Mouse (Mus musculus): Measurements from ENCODE around the gene Lats2. TPM values are rescaled to one million over a fixed set of nuclear protein-coding genes. Genes with fewer than 3 reads are reported as not detected.
A peak's percentile ranks its signal among the peaks of the same experiment; 100 is the strongest.
"Not testable (repeated sequence)": the region's sequence is repeated elsewhere in the genome, so short reads cannot be mapped to it uniquely, and the experiment has no call there.

Gene Lats2
- polyA plus RNA-seq, 1 experiment, result 50.8 TPM

DNA sequence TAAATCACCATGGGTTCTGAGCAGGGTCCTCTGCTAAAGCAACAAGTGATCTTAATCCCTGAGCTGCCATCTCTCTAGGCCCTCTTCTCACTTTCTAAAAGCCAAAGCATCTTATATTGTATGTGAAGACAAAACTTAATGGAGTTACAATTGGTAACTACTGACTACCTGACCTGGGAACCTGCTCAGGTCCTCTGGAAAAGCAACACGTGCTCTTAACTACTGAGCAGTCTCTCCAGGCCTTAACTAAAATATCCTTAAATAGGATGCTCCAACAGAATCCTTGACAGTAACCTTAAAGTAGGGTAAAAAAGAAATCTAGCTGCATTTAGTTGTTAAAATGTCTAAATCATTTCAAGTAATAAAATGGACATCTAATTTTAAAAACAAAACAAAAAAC, 94.6 kb downstream of the Lats2 start:
- Histone ChIP-seq H3K4me1 (ENCODE audit: control insufficient read depth, insufficient read depth, low read length) (no peaks in the 10 kb centered on the region), H3K4me3 (ENCODE audit: insufficient read depth, low read length) (peak overlapping the region; percentile 77), H3K27ac (ENCODE audit: insufficient read depth, low read length) (no peak overlapping the region)
- TF ChIP-seq CTCF (IDR thresholded peaks at IDR 0.05; ENCODE audit: borderline replicate concordance, insufficient read depth, low read length) (no peak), POLR2A (IDR thresholded peaks at IDR 0.05; ENCODE audit: low read depth, low read length) (no peak)

DNA sequence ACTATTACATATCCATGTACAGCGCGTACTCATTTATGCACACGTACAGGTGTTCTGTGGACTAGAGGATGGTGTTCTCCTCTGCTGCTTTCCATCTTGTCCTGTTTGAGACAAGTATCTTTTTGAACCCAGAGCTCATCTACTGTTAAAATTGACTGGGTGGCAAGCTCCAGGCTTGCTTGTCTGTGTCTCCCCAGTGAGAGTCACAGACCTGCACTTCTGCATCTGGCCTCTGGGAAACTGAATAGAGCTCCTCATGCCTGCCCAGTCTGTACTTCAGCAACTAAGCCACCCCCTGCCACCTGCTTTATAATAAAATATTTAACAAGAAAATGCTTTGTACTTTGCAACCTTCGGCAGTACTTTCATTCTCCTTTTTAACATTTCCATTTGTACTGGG, 99.9 kb downstream of the Lats2 start:
- H3K4me3 ChIP-seq (ENCODE audit: insufficient read depth, low read length), result no peak overlapping the region
- TF ChIP-seq POLR2A (IDR thresholded peaks at IDR 0.05; ENCODE audit: low read depth, low read length), result no peak
- TF ChIP-seq CTCF (IDR thresholded peaks at IDR 0.05; ENCODE audit: borderline replicate concordance, insufficient read depth, low read length), result no peak
- no peaks in the 10 kb centered on the region for H3K4me1 ChIP-seq (ENCODE audit: control insufficient read depth, insufficient read depth, low read length)
- H3K27ac ChIP-seq (ENCODE audit: insufficient read depth, low read length), result no peak overlapping the region

DNA sequence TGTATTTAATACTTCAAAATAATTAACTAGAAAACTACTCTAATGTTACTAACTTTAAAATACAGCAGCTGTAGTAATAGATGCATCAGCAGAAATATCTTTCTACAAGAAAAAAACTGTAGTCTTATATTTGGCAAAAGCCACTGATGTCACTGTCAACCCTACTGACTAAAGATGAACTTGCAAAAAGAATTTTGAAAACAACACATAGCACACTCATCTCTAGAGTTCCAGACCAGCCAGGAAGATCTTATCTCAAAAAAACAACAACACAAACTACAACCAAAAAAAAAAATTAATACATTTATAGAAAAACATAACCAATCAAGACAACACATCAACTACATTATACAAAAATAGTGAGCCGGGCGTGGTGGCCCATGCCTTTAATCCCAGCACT, 100.7 kb downstream of the Lats2 start:
- no peak for TF ChIP-seq POLR2A (IDR thresholded peaks at IDR 0.05; ENCODE audit: low read depth, low read length)
- TF ChIP-seq CTCF (IDR thresholded peaks at IDR 0.05; ENCODE audit: borderline replicate concordance, insufficient read depth, low read length), result no peak
- Histone ChIP-seq H3K4me3 (ENCODE audit: insufficient read depth, low read length) (no peak overlapping the region), H3K4me1 (ENCODE audit: control insufficient read depth, insufficient read depth, low read length) (no peaks in the 10 kb centered on the region), H3K27ac (ENCODE audit: insufficient read depth, low read length) (no peak overlapping the region)

GRCm38 (mm10) chr14:57656519-57656918, 101.7 kb downstream of the Lats2 start:
- not testable (repeated sequence) for H3K4me1 ChIP-seq (ENCODE audit: control insufficient read depth, insufficient read depth, low read length); H3K4me3 ChIP-seq (ENCODE audit: insufficient read depth, low read length); H3K27ac ChIP-seq (ENCODE audit: insufficient read depth, low read length)

DNA sequence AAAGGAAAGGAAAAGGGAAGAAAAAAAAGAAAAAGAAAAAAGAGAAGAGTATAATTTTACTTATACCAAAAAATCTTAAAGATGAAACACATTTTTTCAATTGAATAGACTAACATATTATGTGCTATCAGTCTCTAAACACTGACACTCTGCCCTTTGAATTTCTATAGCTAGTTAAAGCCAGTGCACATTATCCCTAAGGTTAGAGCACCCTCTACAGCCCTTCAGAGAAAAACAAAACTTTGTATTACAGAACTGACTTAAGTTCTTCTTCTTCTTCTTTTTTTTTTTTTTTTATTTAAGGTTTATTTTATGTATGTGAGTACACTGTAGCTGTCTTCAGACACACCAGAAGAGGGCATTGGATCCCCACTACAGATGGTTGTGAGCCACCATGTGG, 108.7 kb downstream of the Lats2 start:
- H3K27ac ChIP-seq (ENCODE audit: insufficient read depth, low read length), result no peak overlapping the region
- no peaks in the 10 kb centered on the region for H3K4me1 ChIP-seq (ENCODE audit: control insufficient read depth, insufficient read depth, low read length)
- TF ChIP-seq POLR2A (IDR thresholded peaks at IDR 0.05; ENCODE audit: low read depth, low read length) (no peak), CTCF (IDR thresholded peaks at IDR 0.05; ENCODE audit: borderline replicate concordance, insufficient read depth, low read length) (no peak)
- H3K4me3 ChIP-seq (ENCODE audit: insufficient read depth, low read length), result no peak overlapping the region

DNA sequence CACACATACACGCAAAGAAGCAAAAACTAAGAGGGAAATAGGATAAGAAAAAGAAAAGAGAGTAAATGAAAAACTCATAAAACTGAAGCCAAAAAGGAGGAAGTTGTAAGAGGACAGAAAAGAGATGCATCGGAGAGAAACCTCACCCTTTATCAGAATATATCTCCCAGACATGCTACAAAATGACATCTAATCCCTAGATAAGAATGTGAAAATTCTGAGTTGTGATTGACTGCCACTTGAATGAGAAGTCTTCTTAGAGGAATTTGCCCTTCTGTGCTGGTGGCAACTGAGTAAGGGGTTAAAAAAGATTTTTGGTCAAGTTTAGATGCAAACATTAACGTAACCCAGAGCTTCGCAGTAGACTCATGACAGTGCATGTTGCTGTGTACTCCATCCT, 112.0 kb downstream of the Lats2 start:
- Histone ChIP-seq H3K27ac (ENCODE audit: insufficient read depth, low read length) (no peak overlapping the region), H3K4me3 (ENCODE audit: insufficient read depth, low read length) (no peak overlapping the region), H3K4me1 (ENCODE audit: control insufficient read depth, insufficient read depth, low read length) (no peaks in the 10 kb centered on the region)
- no peak for TF ChIP-seq POLR2A (IDR thresholded peaks at IDR 0.05; ENCODE audit: low read depth, low read length)
- TF ChIP-seq CTCF (IDR thresholded peaks at IDR 0.05; ENCODE audit: borderline replicate concordance, insufficient read depth, low read length), result no peak

Other genes starting within 250 kb of the Lats2 start
- 3.5 and 4.4 TPM in 2 replicates for gene Il17d, start 233.6 kb downstream of the Lats2 start, polyA plus RNA-seq (2011; ENCODE audit: insufficient read length, low read depth, missing spikeins)
- gene Eef1akmt1, start 186.8 kb downstream of the Lats2 start, polyA plus RNA-seq (2011; ENCODE audit: insufficient read length, low read depth, missing spikeins), result 52.1 and 55.9 TPM in 2 replicates
- 27.7 and 29.5 TPM in 2 replicates for gene Xpo4, start 93.0 kb downstream of the Lats2 start, polyA plus RNA-seq (2011; ENCODE audit: insufficient read length, low read depth, missing spikeins)
- 0.27 TPM in 1 of 2 replicates, not detected in the other for gene Gm49361, start 12.3 kb downstream of the Lats2 start, polyA plus RNA-seq (2011; ENCODE audit: insufficient read length, low read depth, missing spikeins)
- gene Sap18, start 39.8 kb upstream of the Lats2 start, polyA plus RNA-seq (2011; ENCODE audit: insufficient read length, low read depth, missing spikeins), result 18.7 and 57.7 TPM in 2 replicates
- 12.1 and 18.5 TPM in 2 replicates for gene Ska3, start 67.8 kb upstream of the Lats2 start, polyA plus RNA-seq (2011; ENCODE audit: insufficient read length, low read depth, missing spikeins)
- gene Mrpl57, start 67.8 kb upstream of the Lats2 start, polyA plus RNA-seq (2011; ENCODE audit: insufficient read length, low read depth, missing spikeins), result 47.5 and 52.0 TPM in 2 replicates
- gene Zdhhc20, start 131.9 kb upstream of the Lats2 start, polyA plus RNA-seq (2011; ENCODE audit: insufficient read length, low read depth, missing spikeins), result 75.6 and 83.8 TPM in 2 replicates
- gene Micu2, start 240.9 kb upstream of the Lats2 start, polyA plus RNA-seq (2011; ENCODE audit: insufficient read length, low read depth, missing spikeins), result 78.7 and 91.3 TPM in 2 replicates

All from embryonic fibroblast, embryonic 13.5 days (primary cell).